16 mouse cellular contexts compared by ENCODE assay signal in genomic region chr15:12911082-12911481, GRCm38 (mm10).
A peak's percentile ranks its signal among the peaks of the same experiment; 100 is the strongest.
DNase-seq lines count a peak whose midpoint lies in the region; ATAC-seq and TF ChIP-seq lines count a peak whose summit lies in the region.
"Had no signal": no experiment of that assay in that cellular context is flagged by ENCODE, and none has a peak within 500 bp of the region (broad histone marks: within the 10 kb centered on the region; RNA-seq: fewer than 3 reads in every experiment).

No protein-coding gene starts in this region.

- no peaks in the 10 kb centered on the region for H3K9me3 ChIP-seq in hindbrain, embryonic 14.5 days (ENCODE audit: control insufficient read depth, low read length)
- H3K9me3 ChIP-seq in hindbrain, embryonic 12.5 days (replicated peaks) = no peaks in the 10 kb centered on the region
- no peaks in the 10 kb centered on the region for H3K9me3 ChIP-seq in midbrain, embryonic 12.5 days
- no peaks in the 10 kb centered on the region for H3K9me3 ChIP-seq in midbrain, embryonic 14.5 days (ENCODE audit: control insufficient read depth, low read length)
- H3K9me3 ChIP-seq in hindbrain, postnatal 0 days (ENCODE audit: low read length) = no peaks in the 10 kb centered on the region
- H3K9me3 ChIP-seq in forebrain, embryonic 10.5 days = no peaks in the 10 kb centered on the region
- H3K9me3 ChIP-seq: embryonic facial prominence, embryonic 13.5 days; lung, embryonic 15.5 days had no signal

- no peak overlapping the region for H3K4me3 ChIP-seq in hindbrain, embryonic 14.5 days (replicated peaks; ENCODE audit: low read length)
- no peak overlapping the region for H3K4me3 ChIP-seq in hindbrain, embryonic 12.5 days
- H3K4me3 ChIP-seq in midbrain, embryonic 12.5 days = no peak overlapping the region
- no peak overlapping the region for H3K4me3 ChIP-seq in midbrain, embryonic 14.5 days (replicated peaks; ENCODE audit: low read depth, low read length)
- H3K4me3 ChIP-seq in hindbrain, postnatal 0 days (ENCODE audit: low read length) = no peak overlapping the region
- H3K4me3 ChIP-seq in forebrain, embryonic 10.5 days = no peak overlapping the region
- H3K4me3 ChIP-seq: embryonic facial prominence, embryonic 13.5 days; lung, embryonic 15.5 days had no signal

- no peak overlapping the region for H3K27ac ChIP-seq in hindbrain, embryonic 14.5 days
- no peak overlapping the region for H3K27ac ChIP-seq in hindbrain, embryonic 12.5 days
- H3K27ac ChIP-seq in midbrain, embryonic 12.5 days (replicated peaks) = no peak overlapping the region
- no peak overlapping the region for H3K27ac ChIP-seq in midbrain, embryonic 14.5 days (replicated peaks; ENCODE audit: low read depth, low read length)
- no peak overlapping the region for H3K27ac ChIP-seq in hindbrain, postnatal 0 days
- no peak overlapping the region for H3K27ac ChIP-seq in forebrain, embryonic 10.5 days
- H3K27ac ChIP-seq: embryonic facial prominence, embryonic 13.5 days; liver, embryonic 14.5 days; lung, embryonic 15.5 days; macrophage; stomach, postnatal 0 days had no signal

- TF ChIP-seq CTCF in hindbrain, postnatal 0 days (IDR thresholded peaks at IDR 0.05; ENCODE audit: low read depth) = no peak

- ATAC-seq in hindbrain, embryonic 14.5 days (ENCODE audit: low FRiP score) = peak; percentile 18; the same call in 1 of the 2 replicates
- ATAC-seq in hindbrain, embryonic 12.5 days (ENCODE audit: low FRiP score) = no peak
- ATAC-seq in midbrain, embryonic 12.5 days (ENCODE audit: low FRiP score, low read depth) = peak; percentile 24; the same call in 1 of the 2 replicates
- no peak for ATAC-seq in midbrain, embryonic 14.5 days (ENCODE audit: low FRiP score, low TSS enrichment)
- peak; percentile 45 for ATAC-seq in hindbrain, postnatal 0 days
- ATAC-seq: forebrain, embryonic 16.5 days had no signal

- no peaks in the 10 kb centered on the region for H3K27me3 ChIP-seq in hindbrain, embryonic 14.5 days (ENCODE audit: control insufficient read depth, insufficient read depth, low read length)
- no peaks in the 10 kb centered on the region for H3K27me3 ChIP-seq in hindbrain, embryonic 12.5 days
- no peaks in the 10 kb centered on the region for H3K27me3 ChIP-seq in midbrain, embryonic 12.5 days
- H3K27me3 ChIP-seq in midbrain, embryonic 14.5 days (ENCODE audit: control insufficient read depth, insufficient read depth, low read length) = no peaks in the 10 kb centered on the region
- no peaks in the 10 kb centered on the region for H3K27me3 ChIP-seq in hindbrain, postnatal 0 days (ENCODE audit: insufficient read depth, low read length)
- no peaks in the 10 kb centered on the region for H3K27me3 ChIP-seq in forebrain, embryonic 10.5 days (ENCODE audit: poor library complexity, severe bottlenecking)
- H3K27me3 ChIP-seq: embryonic facial prominence, embryonic 13.5 days; lung, embryonic 15.5 days had no signal

- H3K4me1 ChIP-seq in hindbrain, embryonic 14.5 days (replicated peaks; ENCODE audit: control insufficient read depth, insufficient read depth, low read length) = no peaks in the 10 kb centered on the region
- no peaks in the 10 kb centered on the region for H3K4me1 ChIP-seq in hindbrain, embryonic 12.5 days
- no peaks in the 10 kb centered on the region for H3K4me1 ChIP-seq in midbrain, embryonic 12.5 days
- H3K4me1 ChIP-seq in midbrain, embryonic 14.5 days (ENCODE audit: control insufficient read depth, insufficient read depth, low read length) = no peaks in the 10 kb centered on the region
- H3K4me1 ChIP-seq in hindbrain, postnatal 0 days (ENCODE audit: insufficient read depth, low read length) = no peaks in the 10 kb centered on the region
- H3K4me1 ChIP-seq in forebrain, embryonic 10.5 days = no peaks in the 10 kb centered on the region
- H3K4me1 ChIP-seq: embryonic facial prominence, embryonic 13.5 days; lung, embryonic 15.5 days had no signal

- no peak overlapping the region for H3K4me2 ChIP-seq in hindbrain, embryonic 14.5 days (replicated peaks)
- no peak overlapping the region for H3K4me2 ChIP-seq in hindbrain, embryonic 12.5 days (replicated peaks)
- H3K4me2 ChIP-seq in midbrain, embryonic 12.5 days (replicated peaks) = no peak overlapping the region
- no peak overlapping the region for H3K4me2 ChIP-seq in midbrain, embryonic 14.5 days (ENCODE audit: low read length)
- no peak overlapping the region for H3K4me2 ChIP-seq in hindbrain, postnatal 0 days (ENCODE audit: low read depth, low read length)
- H3K4me2 ChIP-seq: embryonic facial prominence, embryonic 13.5 days; lung, embryonic 15.5 days had no signal

- WGBS in hindbrain, embryonic 14.5 days = 84% methylated on average over 7 of the region's 7 CpGs
- 83% methylated on average over 7 of the region's 7 CpGs for WGBS in hindbrain, embryonic 12.5 days
- WGBS in midbrain, embryonic 12.5 days = 85% methylated on average over 7 of the region's 7 CpGs
- 79% methylated on average over 7 of the region's 7 CpGs for WGBS in midbrain, embryonic 14.5 days
- WGBS in hindbrain, postnatal 0 days = 67% methylated on average over 7 of the region's 7 CpGs
- 91% methylated on average over 7 of the region's 7 CpGs for WGBS in forebrain, embryonic 10.5 days

- DNase-seq in hindbrain, embryonic 14.5 days (ENCODE audit: low spot score) = no peak
- DNase-seq in midbrain, embryonic 14.5 days = no peak
- DNase-seq in hindbrain, postnatal 0 days (ENCODE audit: low spot score) = no peak
- peak; percentile 87 for DNase-seq in retina, postnatal 1 day
- DNase-seq in forebrain, embryonic 10.5 days (ENCODE audit: extremely low spot score, low spot score) = no peak
- DNase-seq: adrenal gland, adult 2 months; cerebellum, adult 2 months; gastrocnemius, postnatal 25 days had no signal

- no peak overlapping the region for H3K9ac ChIP-seq in hindbrain, embryonic 14.5 days
- no peak overlapping the region for H3K9ac ChIP-seq in hindbrain, embryonic 12.5 days
- no peak overlapping the region for H3K9ac ChIP-seq in midbrain, embryonic 12.5 days (replicated peaks)
- no peak overlapping the region for H3K9ac ChIP-seq in midbrain, embryonic 14.5 days (replicated peaks; ENCODE audit: low read length)
- no peak overlapping the region for H3K9ac ChIP-seq in hindbrain, postnatal 0 days (replicated peaks; ENCODE audit: low read length)
- H3K9ac ChIP-seq: embryonic facial prominence, embryonic 13.5 days; liver, embryonic 14.5 days; lung, embryonic 15.5 days had no signal

- H3K36me3 ChIP-seq in hindbrain, embryonic 14.5 days (replicated peaks; ENCODE audit: control insufficient read depth, insufficient read depth) = peaks cover 59% of the 10 kb centered on the region
- peaks cover 45% of the 10 kb centered on the region for H3K36me3 ChIP-seq in hindbrain, embryonic 12.5 days
- H3K36me3 ChIP-seq in midbrain, embryonic 12.5 days = peaks cover 61% of the 10 kb centered on the region
- H3K36me3 ChIP-seq in midbrain, embryonic 14.5 days (ENCODE audit: control insufficient read depth, insufficient read depth, low read length) = peaks cover 55% of the 10 kb centered on the region
- H3K36me3 ChIP-seq in hindbrain, postnatal 0 days (ENCODE audit: insufficient read depth, low read length) = peaks cover 23% of the 10 kb centered on the region
- peaks cover 92% of the 10 kb centered on the region for H3K36me3 ChIP-seq in forebrain, embryonic 10.5 days (replicated peaks)

Comparison
In these comparisons a context has a peak if more than half of its experiments do, and no peak if none do; other contexts are left out.
1. ATAC-seq: peak in hindbrain, embryonic 14.5 days (single experiment), midbrain, embryonic 12.5 days (single experiment) and hindbrain, postnatal 0 days (single experiment); none in hindbrain, embryonic 12.5 days (single experiment) and midbrain, embryonic 14.5 days (single experiment).